Mouse (Mus musculus) heart, embryonic 10.5 days (tissue): ENCODE measurements at regions not wholly inside any gene's neighbourhood (a gene's known extent, or its start where the extent isn't known, plus 50 kb on each side); places are given as distances from the start of the nearest gene placed in this dataset.

Experiments
- DNase-seq: peaks from one replicate; pipeline ENCODE4 v3.0.0-alpha.2; 2017; ENCODE audit warnings: low spot score
- H3K27ac ChIP-seq: fragments of 300-500 bp; sonication (generic); 2 replicates; pipeline ENCODE4 v1.5.1; 2016; ENCODE audit warnings: mild to moderate bottlenecking
- H3K27me3 ChIP-seq: fragments of 300-500 bp; sonication (generic); 2 replicates; pipeline ENCODE4 v1.6.1; 2016; ENCODE audit warnings: mild to moderate bottlenecking; ENCODE audit not compliant: poor library complexity, insufficient read depth, severe bottlenecking
- H3K36me3 ChIP-seq: fragments of 300-500 bp; sonication (generic); 2 replicates; pipeline ENCODE4 v1.6.1; 2016; ENCODE audit warnings: mild to moderate bottlenecking, moderate library complexity
- H3K4me1 ChIP-seq: fragments of 300-500 bp; sonication (generic); 2 replicates; pipeline ENCODE4 v1.6.1; 2016; ENCODE audit warnings: mild to moderate bottlenecking
- H3K4me3 ChIP-seq: fragments of 300-500 bp; sonication (generic); 2 replicates; pipeline ENCODE4 v1.5.1; 2016; ENCODE audit warnings: mild to moderate bottlenecking, moderate library complexity
- H3K9me3 ChIP-seq: fragments of 300-500 bp; sonication (generic); 2 replicates; pipeline ENCODE4 v1.6.1; 2016; ENCODE audit warnings: mild to moderate bottlenecking, moderate library complexity
- WGBS: fragments of 180-500 bp; shearing (Covaris S2); methylation state at CpG from one replicate; pipeline ENCODE4 v1.1.7; 2016; 5-methylcytosine and 5-hydroxymethylcytosine counted together

DNA sequence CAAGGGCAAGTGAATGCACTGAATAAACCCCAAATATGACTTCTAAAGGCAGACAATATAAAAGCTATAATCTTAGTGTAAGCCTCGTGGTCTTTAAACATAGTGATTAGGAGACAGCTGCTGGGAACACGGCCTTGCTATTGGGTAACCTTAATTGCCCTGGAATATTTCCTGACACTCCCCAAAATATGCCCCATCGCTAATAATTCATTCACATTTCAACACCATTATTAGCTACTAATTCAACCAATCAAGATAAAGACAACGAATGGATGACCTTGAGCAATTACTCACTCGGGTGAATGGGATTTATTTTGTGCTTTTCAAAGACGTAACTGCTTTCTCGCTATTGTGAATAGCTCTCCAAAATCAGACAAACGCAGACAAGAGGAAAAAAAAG, 337.2 kb downstream of the Ptprc start:
- Histone ChIP-seq H3K4me3 (no peak overlapping the region), H3K9me3 (no peaks in the 10 kb centered on the region), H3K27me3 (no peaks in the 10 kb centered on the region), H3K36me3 (no peaks in the 10 kb centered on the region), H3K4me1 (no peaks in the 10 kb centered on the region), H3K27ac (no peak overlapping the region)
- no peak for DNase-seq
- 78% methylated on average over 8 of the region's 8 CpGs for whole genome bisulfite sequencing

- Histone ChIP-seq H3K4me3 (no peak overlapping the region), H3K36me3 (no peaks in the 10 kb centered on the region), H3K27ac (no peak overlapping the region), H3K9me3 (no peaks in the 10 kb centered on the region), H3K27me3 (no peaks in the 10 kb centered on the region), H3K4me1 (peaks cover 4% of the 10 kb centered on the region; the same call in 1 of the 2 replicates)
- WGBS, result 60% methylated on average over 3 of the region's 3 CpGs
- DNase-seq, result no peak
These were observed 342.0 kb downstream of the Ptprc start for GRCm38 (mm10) chr1:137833535-137833934.

GRCm38 (mm10) chr1:137831284-137831683, 344.2 kb downstream of the Ptprc start:
- 38% methylated on average over 4 of the region's 4 CpGs for WGBS
- Histone ChIP-seq H3K36me3 (no peaks in the 10 kb centered on the region), H3K4me1 (peaks cover 4% of the 10 kb centered on the region; the same call in 1 of the 2 replicates), H3K4me3 (no peak overlapping the region), H3K27me3 (no peaks in the 10 kb centered on the region), H3K27ac (peak overlapping the region; percentile 53), H3K9me3 (no peaks in the 10 kb centered on the region)
- no peak for DNase-seq

DNA sequence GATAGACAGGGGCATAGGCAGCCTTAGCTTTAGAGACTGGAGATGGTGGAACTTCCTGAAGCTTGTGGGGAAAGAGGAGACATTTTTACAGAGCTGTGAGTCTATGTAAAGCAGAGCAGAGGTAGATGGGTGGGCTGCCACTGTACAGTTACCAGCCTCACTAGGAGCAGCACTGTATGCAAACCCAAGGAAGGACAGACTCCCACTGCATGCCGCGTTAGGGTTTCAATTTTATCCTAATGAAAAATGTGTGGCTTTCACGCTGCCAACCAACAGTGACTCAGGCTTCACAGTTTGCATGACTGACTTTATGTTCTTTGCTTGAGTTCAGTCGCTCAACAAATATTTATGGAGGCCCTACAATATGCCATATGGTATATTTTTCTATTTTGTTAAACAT, 348.1 kb downstream of the Ptprc start:
- peaks cover 4% of the 10 kb centered on the region; the same call in 1 of the 2 replicates for H3K4me1 ChIP-seq
- H3K27me3 ChIP-seq, result no peaks in the 10 kb centered on the region
- 89% methylated on average over 4 of the region's 4 CpGs for WGBS
- no peaks in the 10 kb centered on the region for H3K9me3 ChIP-seq
- no peaks in the 10 kb centered on the region for H3K36me3 ChIP-seq
- no peak overlapping the region for H3K27ac ChIP-seq
- no peak for DNase-seq
- H3K4me3 ChIP-seq, result no peak overlapping the region

GRCm38 (mm10) chr1:137815401-137815888, 360.1 kb downstream of the Ptprc start:
- no peak overlapping the region for H3K4me3 ChIP-seq
- 86% methylated on average over 4 of the region's 4 CpGs for WGBS
- no peaks in the 10 kb centered on the region for H3K36me3 ChIP-seq
- H3K9me3 ChIP-seq, result no peaks in the 10 kb centered on the region
- no peak for DNase-seq
- no peaks in the 10 kb centered on the region for H3K27me3 ChIP-seq
- H3K4me1 ChIP-seq, result no peaks in the 10 kb centered on the region
- H3K27ac ChIP-seq, result no peak overlapping the region

DNA sequence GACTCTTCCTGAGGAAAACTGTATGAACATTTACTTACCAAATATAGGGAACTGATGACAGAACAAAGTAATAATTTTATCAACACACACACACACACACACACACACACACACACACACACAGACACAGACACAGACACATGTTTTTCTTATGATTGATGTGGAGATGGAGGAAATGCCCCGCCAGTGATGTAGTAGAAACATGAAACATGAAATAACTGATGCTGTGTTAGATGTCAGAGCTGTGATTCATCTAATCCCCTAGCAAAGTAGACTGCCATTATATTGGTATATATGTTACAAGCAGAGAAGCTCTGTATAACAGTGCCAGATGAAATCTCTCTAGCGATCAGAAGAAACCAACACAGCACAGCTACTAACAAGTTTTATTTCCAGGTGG, 361.0 kb downstream of the Ptprc start:
- Histone ChIP-seq H3K4me3 (no peak overlapping the region), H3K27me3 (no peaks in the 10 kb centered on the region), H3K27ac (no peak overlapping the region), H3K36me3 (no peaks in the 10 kb centered on the region), H3K4me1 (no peaks in the 10 kb centered on the region), H3K9me3 (no peaks in the 10 kb centered on the region)
- WGBS, result 79% methylated on average over 2 of the region's 2 CpGs
- no peak for DNase-seq

DNA sequence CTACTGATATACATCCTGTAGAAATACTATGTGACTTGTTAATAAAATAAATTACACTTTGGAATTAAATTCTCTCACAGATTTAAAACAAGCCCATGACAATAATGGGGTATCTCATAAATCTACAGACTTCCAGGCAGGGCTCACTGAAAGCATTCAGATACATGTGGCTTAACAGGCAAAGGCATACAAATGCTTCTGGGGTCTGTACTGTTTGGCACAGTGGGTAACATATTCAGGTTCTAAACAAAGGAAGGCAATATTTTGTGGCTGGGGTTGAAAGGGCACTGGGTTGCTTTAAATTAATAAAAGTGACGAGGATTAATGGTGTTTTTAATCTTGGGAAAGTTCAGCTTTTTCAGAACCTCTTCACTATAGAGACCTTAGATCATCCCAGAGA, 361.8 kb downstream of the Ptprc start:
- no peak for DNase-seq
- Histone ChIP-seq H3K4me3 (no peak overlapping the region), H3K9me3 (no peaks in the 10 kb centered on the region), H3K27ac (no peak overlapping the region), H3K4me1 (no peaks in the 10 kb centered on the region), H3K36me3 (no peaks in the 10 kb centered on the region), H3K27me3 (no peaks in the 10 kb centered on the region)
- 76% methylated on average over 1 of the region's 1 CpGs for WGBS

DNA sequence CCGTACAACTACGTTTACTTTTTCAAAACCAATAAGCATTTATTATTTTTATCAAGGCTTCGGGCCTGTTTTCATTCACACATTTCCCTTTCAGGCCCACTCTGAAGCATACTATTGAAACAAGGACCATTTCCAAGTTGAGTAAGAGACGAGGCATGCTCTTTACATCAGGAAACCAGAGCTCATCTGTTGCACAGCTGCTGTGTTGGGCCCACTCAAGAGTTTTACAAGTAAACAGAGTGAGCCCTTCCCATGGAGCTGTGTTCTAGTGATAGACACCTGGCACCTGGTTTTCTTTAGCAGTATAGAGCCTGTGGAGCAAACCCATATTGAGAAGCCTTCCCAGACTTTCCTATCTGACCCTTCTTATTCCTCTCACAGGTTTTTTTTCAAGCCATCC, 363.5 kb downstream of the Ptprc start:
- Histone ChIP-seq H3K27ac (no peak overlapping the region), H3K27me3 (no peaks in the 10 kb centered on the region), H3K9me3 (no peaks in the 10 kb centered on the region), H3K4me3 (no peak overlapping the region), H3K36me3 (no peaks in the 10 kb centered on the region), H3K4me1 (no peaks in the 10 kb centered on the region)
- 85% methylated on average over 4 of the region's 4 CpGs for WGBS
- DNase-seq, result no peak

DNA sequence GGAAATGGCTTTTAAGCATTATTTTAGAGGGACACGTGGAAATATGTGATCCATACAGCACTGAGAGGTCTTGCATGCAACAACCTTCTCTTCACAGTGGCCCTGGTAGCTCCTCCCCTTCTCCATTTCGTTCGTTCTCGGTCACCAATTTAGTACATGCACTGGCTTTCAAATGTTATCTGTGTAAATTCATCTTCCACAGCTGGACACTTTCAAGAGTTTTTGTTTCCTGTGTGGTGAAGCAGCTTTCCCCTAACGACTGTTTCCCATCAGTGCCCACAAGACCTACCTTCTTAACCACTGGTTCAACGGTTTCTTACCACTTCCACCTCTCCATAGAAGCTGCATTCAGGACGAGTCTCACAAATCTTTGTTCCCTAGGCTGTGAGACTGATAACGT, 368.8 kb downstream of the Ptprc start:
- H3K9me3 ChIP-seq, result no peaks in the 10 kb centered on the region
- no peaks in the 10 kb centered on the region for H3K27me3 ChIP-seq
- DNase-seq, result no peak
- H3K4me1 ChIP-seq, result no peaks in the 10 kb centered on the region
- H3K27ac ChIP-seq, result no peak overlapping the region
- no peaks in the 10 kb centered on the region for H3K36me3 ChIP-seq
- 65% methylated on average over 8 of the region's 8 CpGs for WGBS
- H3K4me3 ChIP-seq, result no peak overlapping the region

GRCm38 (mm10) chr1:137806252-137806651, 369.3 kb downstream of the Ptprc start:
- 0 out of 2 replicates have a peak, but pooled peaks cover under 1% of the 10 kb centered on the region for H3K4me1 ChIP-seq
- H3K27ac ChIP-seq, result no peak overlapping the region
- no peaks in the 10 kb centered on the region for H3K36me3 ChIP-seq
- H3K4me3 ChIP-seq, result no peak overlapping the region
- no peaks in the 10 kb centered on the region for H3K27me3 ChIP-seq
- DNase-seq, result no peak
- 82% methylated on average over 8 of the region's 8 CpGs for WGBS
- no peaks in the 10 kb centered on the region for H3K9me3 ChIP-seq

- Histone ChIP-seq H3K27ac (peak overlapping the region; percentile 52; the same call in 1 of the 2 replicates), H3K9me3 (no peaks in the 10 kb centered on the region), H3K36me3 (no peaks in the 10 kb centered on the region), H3K4me3 (no peak overlapping the region), H3K4me1 (peaks cover 11% of the 10 kb centered on the region), H3K27me3 (no peaks in the 10 kb centered on the region)
- WGBS, result 44% methylated on average over 4 of the region's 4 CpGs
- no peak for DNase-seq
These were observed 373.4 kb downstream of the Ptprc start for GRCm38 (mm10) chr1:137802119-137802518.

GRCm38 (mm10) chr1:137800752-137801151, 374.8 kb downstream of the Ptprc start:
- H3K27ac ChIP-seq, result peak overlapping the region; percentile 47; the same call in 1 of the 2 replicates
- whole genome bisulfite sequencing, result 51% methylated on average over 2 of the region's 2 CpGs
- no peaks in the 10 kb centered on the region for H3K27me3 ChIP-seq
- H3K4me3 ChIP-seq, result no peak overlapping the region
- no peak for DNase-seq
- H3K36me3 ChIP-seq, result no peaks in the 10 kb centered on the region
- H3K9me3 ChIP-seq, result no peaks in the 10 kb centered on the region
- H3K4me1 ChIP-seq, result peaks cover 11% of the 10 kb centered on the region

GRCm38 (mm10) chr1:137788789-137789188, 386.7 kb downstream of the Ptprc start:
- H3K9me3 ChIP-seq, result no peaks in the 10 kb centered on the region
- WGBS, result 76% methylated on average over 3 of the region's 3 CpGs
- no peak for DNase-seq
- H3K4me1 ChIP-seq, result no peaks in the 10 kb centered on the region
- H3K4me3 ChIP-seq, result no peak overlapping the region
- H3K36me3 ChIP-seq, result no peaks in the 10 kb centered on the region
- no peaks in the 10 kb centered on the region for H3K27me3 ChIP-seq
- no peak overlapping the region for H3K27ac ChIP-seq

GRCm38 (mm10) chr1:137786653-137787052, 388.9 kb downstream of the Ptprc start:
- H3K4me3 ChIP-seq, result no peak overlapping the region
- H3K36me3 ChIP-seq, result no peaks in the 10 kb centered on the region
- H3K4me1 ChIP-seq, result no peaks in the 10 kb centered on the region
- H3K27me3 ChIP-seq, result no peaks in the 10 kb centered on the region
- no peak overlapping the region for H3K27ac ChIP-seq
- no peaks in the 10 kb centered on the region for H3K9me3 ChIP-seq
- DNase-seq, result no peak
